ENCODE assay signal across 8 mouse cellular contexts in the genomic region with DNA sequence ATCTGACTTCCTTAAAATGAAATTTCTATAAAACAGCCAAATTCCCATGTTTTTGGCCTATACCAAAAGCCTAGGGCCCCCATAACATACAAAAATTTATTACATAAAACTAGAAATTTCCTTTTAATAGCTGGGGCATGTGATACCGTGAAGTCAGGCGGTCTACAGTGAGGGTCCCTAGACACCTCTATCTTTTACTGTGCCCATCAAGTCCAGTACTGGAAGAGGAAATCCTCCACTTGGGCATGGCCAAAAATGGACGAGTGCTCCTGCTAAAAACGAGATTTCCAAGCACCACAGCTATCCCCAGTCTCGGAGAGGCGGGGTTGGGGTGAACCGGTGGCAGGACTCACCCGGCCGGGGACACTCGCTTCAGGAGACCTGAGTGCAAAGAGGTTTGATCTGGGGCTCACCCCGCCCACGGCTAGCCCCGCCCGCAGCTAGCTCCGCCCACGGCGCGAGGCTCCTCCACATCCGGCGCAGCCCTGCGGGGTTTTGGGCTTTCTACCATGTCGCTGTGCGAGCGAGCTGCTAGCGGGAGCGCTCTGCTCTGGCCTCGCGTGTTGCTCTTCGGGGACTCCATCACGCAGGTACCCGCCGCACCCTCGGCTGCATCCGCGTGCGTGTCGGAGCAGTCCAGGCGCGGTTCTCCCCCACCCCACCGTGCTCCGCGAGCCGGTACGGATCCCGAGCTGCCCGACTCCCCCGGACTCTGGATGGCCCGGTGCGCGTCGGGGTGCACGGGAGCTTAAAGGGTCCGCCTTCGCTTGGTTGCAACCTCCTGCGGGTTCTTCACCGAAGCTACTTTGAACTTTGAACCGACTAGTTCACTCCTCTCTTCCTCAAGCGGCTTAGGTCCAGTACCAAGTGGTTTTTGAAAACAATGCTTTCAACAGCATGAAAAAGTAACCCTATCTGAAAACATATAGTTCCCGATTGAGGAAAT. TPM values are rescaled to one million over a fixed set of nuclear protein-coding genes. Genes with fewer than 3 reads are reported as not detected.
DNase-seq lines count a peak whose midpoint lies in the region; ATAC-seq and TF ChIP-seq lines count a peak whose summit lies in the region.

A gene (plus strand): TSS at position 467 of the 946 bp plus-strand sequence.

- H3K9me3 ChIP-seq in hindbrain, embryonic 13.5 days = no peaks in the 10 kb centered on the region

- H3K9ac ChIP-seq in hindbrain, embryonic 13.5 days = peak within 1 kb of the TSS; percentile 78

- in situ Hi-C loops in Patski (cut with MboI; ENCODE audit: low pct_unique_long_range_greater_than_20kb) = no loop called here

- DNase-seq in Patski (ENCODE audit: low read depth, low spot score) = no peak
- peak; percentile 82 to 88 for DNase-seq in cerebellum, postnatal 14 days
- DNase-seq in frontal cortex, postnatal 14 days (ENCODE audit: low spot score in 2 of 2) = peak; percentile 52 to 68
- peak; percentile 69 to 70 for DNase-seq in layer of hippocampus, postnatal 25 days (ENCODE audit: extremely low spot score in 1 of 2, low spot score in 1 of 2)
- peak; percentile 89 for DNase-seq in lung, postnatal 25 days (ENCODE audit: low spot score)
- peak; percentile 88 for DNase-seq in retina, embryonic 14.5 days (ENCODE audit: low spot score)
- DNase-seq in thymus, postnatal 4 days = peak; percentile 95

- peak within 1 kb of the TSS; percentile 71 for H3K4me2 ChIP-seq in hindbrain, embryonic 13.5 days

- CTCF ChIA-PET in Patski (lab: Charles Lee) = interaction anchor here (2.4 kb wide), 1 partner anchor 13 kb away, joined by 9 read pairs; no protein-coding TSS in a partner anchor

- TF ChIP-seq CTCF in Patski (IDR thresholded peaks at IDR 0.05) = no peak

- H3K36me3 ChIP-seq in hindbrain, embryonic 13.5 days = peaks cover 49% of the 10 kb centered on the region

- H3K27me3 ChIP-seq in Patski = no peaks in the 10 kb centered on the region
- no peaks in the 10 kb centered on the region for H3K27me3 ChIP-seq in hindbrain, embryonic 13.5 days

- H3K27ac ChIP-seq in hindbrain, embryonic 13.5 days = peak within 1 kb of the TSS; percentile 32

- WGBS in hindbrain, embryonic 13.5 days = 2% methylated on average over 59 of the region's 59 CpGs

- ATAC-seq in Patski = peak; percentile 89
- ATAC-seq in hindbrain, embryonic 13.5 days (ENCODE audit: low FRiP score) = peak; percentile 90

- H3K4me3 ChIP-seq in hindbrain, embryonic 13.5 days = peak within 1 kb of the TSS; percentile 56

- POLR2A ChIA-PET in Patski (lab: Charles Lee) = interaction anchor here (0.8 to 2.0 kb wide), 2 partner anchors 28 to 30 kb away, joined by 3 to 10 read pairs; a partner anchor contains a TSS

- peaks cover 4% of the 10 kb centered on the region for H3K4me1 ChIP-seq in hindbrain, embryonic 13.5 days (replicated peaks)

RNA-seq across cellular contexts. Expression of the gene that starts here (rescaled TPM):
- polyA plus RNA-seq in Patski (2021) = 88.1 TPM
- 37.9 and 39.3 TPM in 2 replicates for polyA plus RNA-seq in hindbrain, embryonic 13.5 days (2015; fragmentation: Nextera tagmentation; extraction: Ambion mirVana)
- 10 to 100 TPM; 13.5 to 14.3 TPM for total RNA-seq in layer of hippocampus, postnatal 25 days (2021)
